Mouse (Mus musculus): ENCODE results near the gene Synpo2l. TPM values are rescaled to one million over a fixed set of nuclear protein-coding genes. Genes with fewer than 3 reads are reported as not detected.
A peak's percentile ranks its signal among the peaks of the same experiment; 100 is the strongest.

Synpo2l gene
- polyA plus RNA-seq, 1 experiment from 2014 or later: 0.07 TPM

GRCm38 (mm10) chr14:20689009-20689408, 20.9 kb upstream of the Synpo2l start:
- no peak overlapping the region for H3K9ac ChIP-seq
- H3K36me3 ChIP-seq (replicated peaks; ENCODE audit: control insufficient read depth, insufficient read depth): peaks cover 100% of the 10 kb centered on the region
- WGBS: 95% methylated on average over 2 of the region's 2 CpGs
- DNase-seq (ENCODE audit: low spot score): no peak
- no peaks in the 10 kb centered on the region for H3K4me1 ChIP-seq (replicated peaks; ENCODE audit: control insufficient read depth, insufficient read depth, low read length)
- no peak overlapping the region for H3K27ac ChIP-seq
- no peak overlapping the region for H3K4me3 ChIP-seq (replicated peaks; ENCODE audit: low read length)
- H3K27me3 ChIP-seq (ENCODE audit: control insufficient read depth, insufficient read depth, low read length): no peaks in the 10 kb centered on the region
- ATAC-seq (ENCODE audit: low FRiP score): no peak
- H3K4me2 ChIP-seq (replicated peaks): no peak overlapping the region
- no peaks in the 10 kb centered on the region for H3K9me3 ChIP-seq (ENCODE audit: control insufficient read depth, low read length)

DNA sequence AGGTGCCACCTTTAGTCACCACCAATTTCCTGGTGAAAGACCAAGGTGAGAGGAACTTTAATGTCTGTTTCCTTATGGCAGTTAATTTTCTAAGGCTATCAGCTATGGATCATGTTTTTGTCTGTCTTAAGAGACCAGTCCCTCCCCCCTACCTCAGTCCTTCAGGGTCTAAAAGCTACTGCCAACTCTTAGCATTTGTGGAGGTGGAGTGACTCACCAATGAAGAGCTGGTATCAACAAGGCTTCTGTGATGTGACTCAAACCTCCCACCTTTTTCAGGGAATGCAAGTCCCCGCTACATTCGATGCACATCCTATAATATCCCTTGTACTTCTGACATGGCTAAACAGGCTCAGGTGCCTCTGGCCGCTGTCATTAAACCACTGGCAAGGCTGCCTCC, 18.4 kb upstream of the Synpo2l start:
- ATAC-seq (ENCODE audit: low FRiP score): no peak
- no peak overlapping the region for H3K4me2 ChIP-seq (replicated peaks)
- no peaks in the 10 kb centered on the region for H3K4me1 ChIP-seq (replicated peaks; ENCODE audit: control insufficient read depth, insufficient read depth, low read length)
- WGBS: 98% methylated on average over 3 of the region's 3 CpGs
- H3K27ac ChIP-seq: no peak overlapping the region
- no peak for DNase-seq (ENCODE audit: low spot score)
- H3K9me3 ChIP-seq (ENCODE audit: control insufficient read depth, low read length): no peaks in the 10 kb centered on the region
- peaks cover 100% of the 10 kb centered on the region for H3K36me3 ChIP-seq (replicated peaks; ENCODE audit: control insufficient read depth, insufficient read depth)
- H3K27me3 ChIP-seq (ENCODE audit: control insufficient read depth, insufficient read depth, low read length): no peaks in the 10 kb centered on the region
- no peak overlapping the region for H3K4me3 ChIP-seq (replicated peaks; ENCODE audit: low read length)
- H3K9ac ChIP-seq: no peak overlapping the region

- Histone ChIP-seq H3K9ac (no peak overlapping the region), H3K4me3 (replicated peaks; ENCODE audit: low read length) (no peak overlapping the region), H3K27ac (no peak overlapping the region), H3K4me1 (replicated peaks; ENCODE audit: control insufficient read depth, insufficient read depth, low read length) (no peaks in the 10 kb centered on the region), H3K36me3 (replicated peaks; ENCODE audit: control insufficient read depth, insufficient read depth) (peaks cover 99% of the 10 kb centered on the region), H3K27me3 (ENCODE audit: control insufficient read depth, insufficient read depth, low read length) (no peaks in the 10 kb centered on the region), H3K4me2 (replicated peaks) (no peak overlapping the region), H3K9me3 (ENCODE audit: control insufficient read depth, low read length) (no peaks in the 10 kb centered on the region)
- ATAC-seq (ENCODE audit: low FRiP score) (no peak), DNase-seq (ENCODE audit: low spot score) (no peak)
- 75% methylated on average over 3 of the region's 3 CpGs for WGBS
Measured at GRCm38 (mm10) chr14:20682498-20682897, 14.3 kb upstream of the Synpo2l start.

DNA sequence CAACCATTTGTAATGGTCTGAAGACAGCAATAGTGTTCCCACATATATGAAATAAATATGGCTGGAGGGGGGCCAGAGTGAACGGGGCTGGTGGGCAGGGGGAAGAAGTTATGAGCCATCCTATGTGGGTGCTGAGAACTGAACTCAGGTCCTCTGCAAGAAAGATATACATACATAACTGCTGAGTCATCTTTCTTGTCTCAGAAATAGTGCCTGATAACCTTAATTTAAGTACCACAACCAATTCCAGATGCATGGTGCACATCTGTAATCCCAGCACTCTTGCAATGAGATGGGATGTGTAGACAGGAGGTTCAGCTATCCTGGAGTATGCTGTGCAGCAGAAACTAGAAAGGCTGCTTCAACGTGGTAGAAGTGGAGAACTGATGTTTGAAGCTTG, 13.6 kb upstream of the Synpo2l start:
- Histone ChIP-seq H3K27me3 (ENCODE audit: control insufficient read depth, insufficient read depth, low read length) (no peaks in the 10 kb centered on the region), H3K4me3 (replicated peaks; ENCODE audit: low read length) (no peak overlapping the region), H3K9ac (no peak overlapping the region), H3K9me3 (ENCODE audit: control insufficient read depth, low read length) (no peaks in the 10 kb centered on the region), H3K4me2 (replicated peaks) (no peak overlapping the region), H3K4me1 (replicated peaks; ENCODE audit: control insufficient read depth, insufficient read depth, low read length) (no peaks in the 10 kb centered on the region), H3K36me3 (replicated peaks; ENCODE audit: control insufficient read depth, insufficient read depth) (peaks cover 99% of the 10 kb centered on the region), H3K27ac (no peak overlapping the region)
- WGBS: 95% methylated on average over 2 of the region's 2 CpGs
- ATAC-seq (ENCODE audit: low FRiP score) (no peak), DNase-seq (ENCODE audit: low spot score) (no peak)

- no peak overlapping the region for H3K9ac ChIP-seq
- H3K4me3 ChIP-seq (replicated peaks; ENCODE audit: low read length): no peak overlapping the region
- peaks cover 18% of the 10 kb centered on the region for H3K4me1 ChIP-seq (replicated peaks; ENCODE audit: control insufficient read depth, insufficient read depth, low read length)
- 94% methylated on average over 4 of the region's 4 CpGs for WGBS
- no peak for DNase-seq (ENCODE audit: low spot score)
- H3K27ac ChIP-seq: no peak overlapping the region
- ATAC-seq (ENCODE audit: low FRiP score): no peak
- H3K9me3 ChIP-seq (ENCODE audit: control insufficient read depth, low read length): no peaks in the 10 kb centered on the region
- H3K4me2 ChIP-seq (replicated peaks): no peak overlapping the region
- H3K27me3 ChIP-seq (ENCODE audit: control insufficient read depth, insufficient read depth, low read length): no peaks in the 10 kb centered on the region
- H3K36me3 ChIP-seq (replicated peaks; ENCODE audit: control insufficient read depth, insufficient read depth): peaks cover 72% of the 10 kb centered on the region
Measured at GRCm38 (mm10) chr14:20677906-20678305, 9.8 kb upstream of the Synpo2l start.

- peak; percentile 100 for DNase-seq (ENCODE audit: low spot score)
- Histone ChIP-seq H3K4me3 (replicated peaks; ENCODE audit: low read length) (peak within 1 kb of the TSS; percentile 80), H3K9ac (peak within 1 kb of the TSS; percentile 75), H3K36me3 (replicated peaks; ENCODE audit: control insufficient read depth, insufficient read depth) (peaks cover 36% of the 10 kb centered on the region), H3K4me1 (replicated peaks; ENCODE audit: control insufficient read depth, insufficient read depth, low read length) (peaks cover 18% of the 10 kb centered on the region), H3K27ac (peak within 1 kb of the TSS; percentile 87), H3K9me3 (ENCODE audit: control insufficient read depth, low read length) (no peaks in the 10 kb centered on the region), H3K27me3 (ENCODE audit: control insufficient read depth, insufficient read depth, low read length) (no peaks in the 10 kb centered on the region), H3K4me2 (replicated peaks) (peak within 1 kb of the TSS; percentile 89)
- peak; percentile 97 for ATAC-seq (ENCODE audit: low FRiP score)
- WGBS: 2% methylated on average over 43 of the region's 43 CpGs
Measured at GRCm38 (mm10) chr14:20674064-20674833, 6.1 kb upstream of the Synpo2l start, which contains the start of gene Sec24c. Gene Sec24c (plus strand): TSS chr14:20674308.

- Histone ChIP-seq H3K9me3 (ENCODE audit: control insufficient read depth, low read length) (no peaks in the 10 kb centered on the region), H3K27ac (peak overlapping the region; percentile 87), H3K27me3 (ENCODE audit: control insufficient read depth, insufficient read depth, low read length) (0 out of 2 replicates have a peak, but pooled peaks cover 4% of the 10 kb centered on the region), H3K4me3 (replicated peaks; ENCODE audit: low read length) (peak overlapping the region; percentile 80), H3K9ac (peak overlapping the region; percentile 75; the same call in 1 of the 2 replicates), H3K4me1 (replicated peaks; ENCODE audit: control insufficient read depth, insufficient read depth, low read length) (peaks cover 18% of the 10 kb centered on the region), H3K36me3 (replicated peaks; ENCODE audit: control insufficient read depth, insufficient read depth) (peaks cover 31% of the 10 kb centered on the region), H3K4me2 (replicated peaks) (peak overlapping the region; percentile 89)
- no peak for DNase-seq (ENCODE audit: low spot score)
- 15% methylated on average over 13 of the region's 13 CpGs for WGBS
- peak; percentile 77 for ATAC-seq (ENCODE audit: low FRiP score)
Measured at GRCm38 (mm10) chr14:20673735-20674063, 5.5 kb upstream of the Synpo2l start.

DNA sequence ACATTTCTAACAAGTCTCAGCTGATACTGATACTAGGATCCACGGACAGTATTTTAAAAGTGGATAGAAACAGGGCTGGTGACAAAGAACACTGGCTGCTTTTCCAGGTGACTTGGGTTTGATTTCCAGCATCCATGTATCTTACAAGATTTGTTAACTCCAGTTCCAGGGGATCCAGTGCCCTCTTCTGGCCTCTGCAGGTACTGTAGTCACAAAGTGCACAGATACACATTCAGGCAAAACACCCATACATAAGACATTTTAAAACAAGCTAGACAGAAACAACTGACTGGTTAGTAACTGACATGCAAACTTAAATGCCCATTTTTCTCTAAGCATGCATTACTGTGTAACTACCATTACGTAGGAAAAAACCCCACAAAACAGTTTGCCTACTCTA, 4.8 kb upstream of the Synpo2l start:
- no peak overlapping the region for H3K9ac ChIP-seq
- WGBS: 87% methylated on average over 2 of the region's 2 CpGs

GRCm38 (mm10) chr14:20667469-20667868, 685 bp downstream of the Synpo2l start:
- Histone ChIP-seq H3K4me3 (replicated peaks; ENCODE audit: low read length) (no peak overlapping the region), H3K27me3 (ENCODE audit: control insufficient read depth, insufficient read depth, low read length) (peaks cover 20% of the 10 kb centered on the region; the same call in 1 of the 2 replicates), H3K9ac (no peak overlapping the region), H3K4me1 (replicated peaks; ENCODE audit: control insufficient read depth, insufficient read depth, low read length) (no peaks in the 10 kb centered on the region), H3K36me3 (replicated peaks; ENCODE audit: control insufficient read depth, insufficient read depth) (no peaks in the 10 kb centered on the region), H3K9me3 (ENCODE audit: control insufficient read depth, low read length) (no peaks in the 10 kb centered on the region), H3K27ac (no peak overlapping the region), H3K4me2 (replicated peaks) (no peak overlapping the region)
- ATAC-seq (ENCODE audit: low FRiP score) (no peak), DNase-seq (ENCODE audit: low spot score) (no peak)
- WGBS: 79% methylated on average over 1 of the region's 1 CpGs

More for the DNA sequence above, 4.8 kb upstream of the Synpo2l start:
- Histone ChIP-seq H3K4me3 (replicated peaks; ENCODE audit: low read length) (no peak overlapping the region), H3K36me3 (replicated peaks; ENCODE audit: control insufficient read depth, insufficient read depth) (peaks cover 24% of the 10 kb centered on the region), H3K4me2 (replicated peaks) (peak overlapping the region; percentile 89), H3K27me3 (ENCODE audit: control insufficient read depth, insufficient read depth, low read length) (0 out of 2 replicates have a peak, but pooled peaks cover 4% of the 10 kb centered on the region), H3K4me1 (replicated peaks; ENCODE audit: control insufficient read depth, insufficient read depth, low read length) (peaks cover 18% of the 10 kb centered on the region), H3K27ac (no peak overlapping the region), H3K9me3 (ENCODE audit: control insufficient read depth, low read length) (no peaks in the 10 kb centered on the region)
- ATAC-seq (ENCODE audit: low FRiP score) (no peak), DNase-seq (ENCODE audit: low spot score) (no peak)
